Mouse (Mus musculus) adrenal gland (tissue): ENCODE measurements around the gene Hist1h3a.

ENCODE experiments used
- intact Hi-C: fragments of 180-260 bp; cut with DNase I; formaldehyde crosslinking; loops from one replicate; pipeline ENCODE4 v1.15.1; 2025
- microRNA-seq, 2 experiments: library from miRNA; unstranded; fragments of <30 nt; microRNA quantifications; one replicate each; pipeline ENCODE4; 2019

Gene Hist1h3a

GRCm38 (mm10) chr13:23717176-23717575 lies 45.0 kb downstream of the Hist1h3a start:
- intact Hi-C loops, result no loop called here

- intact Hi-C loops, result no loop called here
Observed at GRCm38 (mm10) chr13:23716261-23717042, 45.7 kb downstream of the Hist1h3a start.

Small RNA genes lying within 50 kb of the gene (microRNA-seq; reads per million reads assigned to microRNA genes)
- 0 reads per million in 2 experiments for gene Gm44314
- gene Gm44484, result 0 reads per million in 2 experiments
